Mouse (Mus musculus) intestine, embryonic 16.5 days (tissue): ENCODE measurements around the gene Gpatch2l. TPM values are rescaled to one million over a fixed set of nuclear protein-coding genes. Genes with fewer than 3 reads are reported as not detected.

Experiments
- ATAC-seq: fragments of 200-750 bp; cut with Nextera tagmentation; 2 replicates; pipeline ENCODE4 v1.8.0; 2017; ENCODE audit warnings: moderate TSS enrichment, moderate library complexity
- H3K27ac ChIP-seq: fragments of 300-500 bp; sonication (generic); 2 replicates; pipeline ENCODE4 v1.5.1; 2014; ENCODE audit warnings: mild to moderate bottlenecking, low read length
- H3K27me3 ChIP-seq: fragments of 300-500 bp; sonication (generic); replicated peaks from 2 replicates; pipeline ENCODE4 v1.6.1; 2014; ENCODE audit warnings: low read length, control low read depth, mixed read lengths; ENCODE audit not compliant: control insufficient read depth, insufficient read depth
- H3K36me3 ChIP-seq: fragments of 300-500 bp; sonication (generic); 2 replicates; pipeline ENCODE4 v1.6.1; 2014; ENCODE audit warnings: low read length, control low read depth; ENCODE audit not compliant: control insufficient read depth, insufficient read depth
- H3K4me1 ChIP-seq: fragments of 300-500 bp; sonication (generic); 2 replicates; pipeline ENCODE4 v1.6.1; 2014; ENCODE audit warnings: low read length, control low read depth, mixed read lengths; ENCODE audit not compliant: control insufficient read depth, insufficient read depth
- H3K4me2 ChIP-seq: fragments of 300-500 bp; sonication (generic); 2 replicates; pipeline ENCODE4 v1.6.1; 2014; ENCODE audit warnings: low read depth, low read length, control low read depth
- H3K4me3 ChIP-seq: fragments of 300-500 bp; sonication (generic); 2 replicates; pipeline ENCODE4 v1.5.1; 2014; ENCODE audit warnings: mild to moderate bottlenecking, low read length
- H3K9ac ChIP-seq: fragments of 300-500 bp; sonication (generic); 2 replicates; pipeline ENCODE4 v1.6.1; 2014; ENCODE audit warnings: low read depth, low read length
- H3K9me3 ChIP-seq: fragments of 300-500 bp; sonication (generic); 2 replicates; pipeline ENCODE4 v1.6.1; 2016; ENCODE audit warnings: low read length, control low read depth; ENCODE audit not compliant: control insufficient read depth
- WGBS: fragments of 180-500 bp; shearing (Covaris S2); extraction: QIAGEN DNeasy Blood & Tissue Kit; methylation state at CpG from one replicate; pipeline ENCODE4 v1.1.7; 2014; 5-methylcytosine and 5-hydroxymethylcytosine counted together
- polyA plus RNA-seq: library from polyadenylated mRNA; unstranded; fragments of >200 nt; fragmentation: Nextera tagmentation; extraction: Ambion mirVana; gene quantifications from 2 replicates; pipeline ENCODE4 v1.2.1, GENCODE M21; 2015

The Gpatch2l gene
- polyA plus RNA-seq, 1 experiment from 2014 or later: 9.8 TPM

DNA sequence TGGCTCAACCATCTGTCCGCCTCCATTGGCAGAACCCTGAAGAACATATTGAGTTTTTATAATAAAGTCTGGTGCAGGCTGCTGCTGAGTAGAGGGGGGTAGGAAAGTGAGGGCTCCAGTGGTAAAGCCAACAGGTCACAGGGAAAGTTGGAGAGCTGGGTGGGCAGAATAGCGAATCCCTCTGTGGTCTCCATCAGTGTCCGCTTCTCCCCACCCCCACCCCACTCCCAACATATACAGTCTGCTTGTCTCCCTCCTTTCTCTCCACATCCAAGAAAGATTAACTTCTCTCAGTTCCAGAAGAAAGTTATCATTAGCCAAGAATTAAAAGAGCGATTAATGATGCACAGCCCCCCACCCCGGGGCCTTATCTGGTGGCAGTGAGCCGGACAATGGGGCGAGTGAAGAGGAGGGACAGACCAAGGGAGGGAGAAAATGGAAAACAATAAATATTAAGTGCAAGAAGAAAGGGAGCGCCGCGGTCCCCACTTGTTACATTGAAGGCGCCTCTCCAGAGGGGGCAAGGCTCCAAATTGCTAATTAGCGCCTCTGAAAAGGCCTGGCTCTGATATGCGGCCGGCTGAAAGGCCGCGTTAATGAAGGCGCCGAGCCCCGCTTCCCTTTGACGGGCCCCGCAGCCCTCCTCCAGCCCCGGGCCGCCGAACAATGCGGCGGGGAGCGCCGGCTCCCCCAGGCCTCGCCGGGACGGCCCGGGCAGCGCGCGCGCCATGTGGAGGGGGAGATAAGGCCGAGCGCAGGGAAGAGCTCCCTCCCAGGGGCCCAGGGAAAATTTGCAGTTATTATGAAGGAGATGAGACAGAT lies 21.2 kb upstream of the Gpatch2l start:
- H3K9ac ChIP-seq: no peak overlapping the region
- no peak for ATAC-seq
- 6% methylated on average over 38 of the region's 38 CpGs for WGBS
- H3K27ac ChIP-seq: no peak overlapping the region
- H3K27me3 ChIP-seq: peaks cover 17% of the 10 kb centered on the region
- H3K4me3 ChIP-seq: peak overlapping the region; percentile 26
- H3K4me1 ChIP-seq: peaks cover 4% of the 10 kb centered on the region; the same call in 1 of the 2 replicates
- peak overlapping the region; percentile 56 for H3K4me2 ChIP-seq
- no peaks in the 10 kb centered on the region for H3K36me3 ChIP-seq
- H3K9me3 ChIP-seq: no peaks in the 10 kb centered on the region

DNA sequence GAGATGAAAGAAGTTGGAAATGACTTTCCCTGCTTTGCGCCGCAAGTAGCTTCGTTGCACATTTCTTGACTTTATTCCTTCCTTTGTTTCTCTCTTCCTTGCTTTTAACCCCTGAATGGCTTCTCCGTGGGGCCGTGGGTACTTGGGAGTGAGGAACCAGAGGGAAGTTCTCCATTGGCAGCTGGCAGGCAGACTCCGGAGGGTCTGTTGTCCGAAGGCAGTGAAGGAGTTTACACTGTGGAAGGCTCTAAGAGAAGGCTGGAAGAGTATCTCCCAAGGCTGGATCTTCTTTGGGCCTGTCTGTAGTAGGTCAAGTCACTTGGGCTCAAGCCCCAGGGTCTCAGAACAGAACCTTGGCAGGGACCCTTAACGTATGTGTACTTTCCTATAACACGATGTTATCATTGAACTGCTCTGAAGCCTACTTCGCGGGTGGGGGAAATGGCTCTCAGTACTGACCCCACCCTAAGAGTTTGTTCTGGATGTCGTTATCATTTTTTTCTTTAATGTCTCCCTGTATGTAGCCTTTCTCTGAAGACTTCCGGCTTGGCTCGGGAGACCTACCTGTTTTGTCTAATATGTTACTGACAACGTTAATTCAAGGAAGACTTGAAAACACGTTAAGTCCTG lies 20.5 kb upstream of the Gpatch2l start:
- Histone ChIP-seq H3K9me3 (no peaks in the 10 kb centered on the region), H3K9ac (no peak overlapping the region), H3K27ac (no peak overlapping the region), H3K4me1 (peaks cover 3% of the 10 kb centered on the region; the same call in 1 of the 2 replicates), H3K36me3 (no peaks in the 10 kb centered on the region), H3K4me2 (no peak overlapping the region; the same call in 1 of the 2 replicates), H3K27me3 (peaks cover 13% of the 10 kb centered on the region), H3K4me3 (peak overlapping the region; percentile 26; the same call in 1 of the 2 replicates)
- 42% methylated on average over 16 of the region's 16 CpGs for WGBS
- no peak for ATAC-seq

DNA sequence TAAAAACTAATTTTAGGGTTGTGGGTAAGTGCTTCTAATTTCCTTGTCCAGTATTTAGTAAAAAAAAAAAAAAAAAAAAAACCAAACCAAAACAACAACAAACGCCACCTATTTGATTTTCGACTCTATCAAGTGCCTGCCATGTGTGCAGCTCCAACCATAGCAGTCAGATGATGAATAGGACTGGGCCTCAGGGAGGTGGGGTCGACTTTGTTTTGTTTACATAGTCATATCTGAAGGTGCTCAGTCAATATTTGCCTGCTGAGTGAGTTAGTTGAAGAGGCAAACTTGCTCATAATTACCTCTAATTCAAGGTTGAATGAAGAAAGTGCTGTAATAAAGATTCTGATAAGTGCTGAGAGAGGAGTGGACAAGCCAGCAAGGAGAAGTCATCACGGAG lies 7.4 kb upstream of the Gpatch2l start:
- Histone ChIP-seq H3K27me3 (no peaks in the 10 kb centered on the region), H3K4me1 (no peaks in the 10 kb centered on the region), H3K9me3 (no peaks in the 10 kb centered on the region), H3K4me2 (no peak overlapping the region), H3K27ac (no peak overlapping the region), H3K4me3 (no peak overlapping the region), H3K36me3 (no peaks in the 10 kb centered on the region), H3K9ac (no peak overlapping the region)
- 48% methylated on average over 4 of the region's 4 CpGs for WGBS
- ATAC-seq: peak; percentile 84

DNA sequence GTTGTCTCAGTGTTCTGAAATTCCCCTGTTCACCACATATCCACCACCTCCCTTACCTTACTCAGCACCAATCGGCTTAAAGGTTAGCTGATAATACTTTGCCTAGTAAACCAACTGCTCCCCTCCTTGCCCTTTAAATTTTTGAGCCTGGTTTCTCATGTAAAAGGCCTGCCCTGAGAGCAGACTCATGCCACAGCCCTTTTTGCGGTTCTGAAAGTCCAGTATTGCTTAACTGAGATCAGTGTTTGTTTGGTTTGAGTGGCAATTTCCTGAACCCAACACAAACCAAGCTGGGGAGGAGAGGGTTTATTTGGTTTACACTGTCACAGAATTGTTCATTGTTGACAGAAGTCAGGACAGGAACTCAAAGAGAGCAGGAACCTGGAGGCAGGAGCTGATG lies 2.9 kb upstream of the Gpatch2l start:
- H3K27ac ChIP-seq: no peak overlapping the region
- 63% methylated on average over 2 of the region's 2 CpGs for WGBS
- no peaks in the 10 kb centered on the region for H3K27me3 ChIP-seq
- H3K4me3 ChIP-seq: no peak overlapping the region
- no peak overlapping the region for H3K9ac ChIP-seq
- H3K4me1 ChIP-seq: peaks cover 5% of the 10 kb centered on the region
- H3K36me3 ChIP-seq: no peaks in the 10 kb centered on the region
- no peak for ATAC-seq
- H3K4me2 ChIP-seq: no peak overlapping the region
- H3K9me3 ChIP-seq: no peaks in the 10 kb centered on the region

DNA sequence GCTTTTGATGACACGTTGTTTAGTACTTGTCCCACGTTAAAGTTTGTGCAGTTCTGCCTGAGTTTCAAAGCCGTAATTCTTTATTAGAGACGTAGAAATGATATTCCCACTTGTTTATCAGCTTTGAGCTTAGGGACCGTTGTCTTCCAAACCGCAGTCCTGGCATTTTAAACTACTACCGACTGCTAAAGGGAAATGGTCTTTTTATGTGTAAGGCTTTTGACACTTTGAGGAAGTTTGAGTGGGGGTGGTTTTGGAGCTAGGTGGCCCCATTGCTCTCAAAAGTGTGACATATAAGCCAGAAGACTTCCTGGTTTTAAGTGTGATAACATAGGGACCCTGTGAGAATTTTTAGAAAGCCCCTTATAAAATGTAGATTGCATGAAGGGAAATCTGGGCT lies 905 bp downstream of the Gpatch2l start:
- H3K9ac ChIP-seq: peak overlapping the region; percentile 88
- H3K36me3 ChIP-seq: peaks cover 5% of the 10 kb centered on the region; the same call in 1 of the 2 replicates
- no peaks in the 10 kb centered on the region for H3K27me3 ChIP-seq
- peaks cover 9% of the 10 kb centered on the region for H3K4me1 ChIP-seq
- WGBS: 10% methylated on average over 7 of the region's 7 CpGs
- peak overlapping the region; percentile 80 for H3K4me3 ChIP-seq
- no peaks in the 10 kb centered on the region for H3K9me3 ChIP-seq
- H3K4me2 ChIP-seq: peak overlapping the region; percentile 87
- H3K27ac ChIP-seq: no peak overlapping the region
- ATAC-seq: no peak

DNA sequence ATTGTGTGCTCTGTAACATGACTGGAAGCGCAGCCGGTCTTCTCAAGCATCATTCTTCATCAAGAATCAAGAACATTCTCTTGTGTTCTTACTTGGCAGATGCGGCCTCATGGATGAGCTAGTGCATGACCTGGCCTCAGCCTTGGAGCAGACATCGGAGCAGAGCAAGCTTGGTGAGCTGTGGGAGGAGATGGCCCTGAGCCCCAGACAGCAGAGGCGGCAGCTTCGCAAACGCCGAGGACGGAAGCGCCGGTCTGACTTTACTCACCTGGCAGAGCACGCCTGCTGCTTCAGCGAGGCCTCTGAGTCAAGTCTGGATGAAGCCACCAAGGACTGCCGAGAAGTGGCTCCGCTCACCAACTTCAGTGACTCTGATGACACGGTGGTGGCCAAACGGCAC lies 2.3 kb downstream of the Gpatch2l start:
- Histone ChIP-seq H3K9me3 (no peaks in the 10 kb centered on the region), H3K36me3 (peaks cover 5% of the 10 kb centered on the region; the same call in 1 of the 2 replicates), H3K27me3 (no peaks in the 10 kb centered on the region), H3K4me2 (no peak overlapping the region), H3K4me3 (no peak overlapping the region), H3K27ac (no peak overlapping the region), H3K4me1 (peaks cover 9% of the 10 kb centered on the region), H3K9ac (no peak overlapping the region)
- 96% methylated on average over 17 of the region's 17 CpGs for WGBS
- no peak for ATAC-seq

DNA sequence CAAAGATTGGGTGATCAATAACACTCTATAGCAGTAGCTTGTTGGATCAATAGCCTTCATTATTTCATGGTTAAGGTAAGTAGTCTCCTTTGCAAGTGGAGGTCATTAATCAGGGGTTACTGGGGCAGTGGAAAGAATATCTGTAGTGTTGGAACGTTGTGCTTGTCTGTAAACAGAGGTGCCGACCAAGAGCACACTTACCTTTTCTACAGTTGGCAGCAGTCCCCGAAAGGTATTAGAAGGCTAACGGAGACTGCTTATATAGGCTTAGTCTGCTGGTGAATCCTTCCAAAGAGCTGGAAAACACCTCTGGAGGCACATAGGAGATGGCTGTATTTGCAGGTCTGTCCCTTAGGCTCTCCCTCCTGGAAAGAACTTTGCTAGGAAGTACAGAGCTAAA lies 8.5 kb downstream of the Gpatch2l start:
- H3K4me1 ChIP-seq: no peaks in the 10 kb centered on the region
- H3K27me3 ChIP-seq: no peaks in the 10 kb centered on the region
- no peak overlapping the region for H3K9ac ChIP-seq
- no peak overlapping the region for H3K27ac ChIP-seq
- 57% methylated on average over 4 of the region's 4 CpGs for WGBS
- no peaks in the 10 kb centered on the region for H3K9me3 ChIP-seq
- H3K36me3 ChIP-seq: no peaks in the 10 kb centered on the region
- H3K4me2 ChIP-seq: no peak overlapping the region
- no peak for ATAC-seq
- H3K4me3 ChIP-seq: no peak overlapping the region

DNA sequence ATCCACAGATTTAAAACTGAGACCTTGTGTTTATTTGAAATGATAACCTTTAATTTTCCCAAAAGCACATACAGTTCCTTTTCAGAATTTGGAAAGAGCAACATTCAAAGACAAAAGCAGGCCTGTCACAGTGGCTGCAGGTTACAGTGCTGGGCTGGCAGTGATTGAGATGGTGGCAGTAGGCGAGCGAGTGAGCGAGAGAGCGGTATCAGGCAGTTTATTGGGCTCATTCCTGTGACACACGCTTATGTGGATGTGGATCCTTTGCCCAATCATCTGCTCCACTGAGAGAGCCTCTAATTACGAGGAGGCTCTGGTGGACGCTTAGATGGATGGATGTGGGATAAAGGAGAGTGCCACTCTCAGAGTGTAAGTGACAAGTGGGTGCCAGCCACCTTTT lies 13.3 kb downstream of the Gpatch2l start:
- WGBS: 91% methylated on average over 7 of the region's 7 CpGs
- no peaks in the 10 kb centered on the region for H3K4me1 ChIP-seq
- no peak for ATAC-seq
- no peaks in the 10 kb centered on the region for H3K9me3 ChIP-seq
- no peaks in the 10 kb centered on the region for H3K27me3 ChIP-seq
- no peak overlapping the region for H3K4me2 ChIP-seq
- H3K4me3 ChIP-seq: no peak overlapping the region
- no peak overlapping the region for H3K9ac ChIP-seq
- H3K36me3 ChIP-seq: peaks cover 7% of the 10 kb centered on the region
- H3K27ac ChIP-seq: no peak overlapping the region

DNA sequence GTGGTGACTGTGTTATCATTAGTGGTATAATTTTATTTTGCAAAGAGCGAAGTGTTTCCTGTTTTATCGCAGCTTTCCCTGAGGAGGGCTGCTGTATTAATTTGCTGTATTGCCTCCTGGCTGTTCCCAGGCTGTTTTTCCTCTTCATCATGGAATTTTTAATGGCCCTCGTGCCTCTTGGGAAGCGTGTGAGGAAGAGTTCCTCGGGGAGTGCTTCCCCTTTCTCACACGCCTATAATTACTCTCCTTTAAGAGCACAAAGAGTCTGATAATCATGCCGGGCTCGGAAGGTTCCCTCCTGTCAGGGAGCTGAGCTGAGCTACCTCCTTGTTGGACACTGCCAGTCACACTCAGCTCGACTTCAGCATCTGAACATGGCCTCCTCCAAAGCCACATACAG lies 30.0 kb downstream of the Gpatch2l start:
- 69% methylated on average over 9 of the region's 9 CpGs for WGBS
- H3K9me3 ChIP-seq: no peaks in the 10 kb centered on the region
- H3K27ac ChIP-seq: no peak overlapping the region
- H3K4me2 ChIP-seq: no peak overlapping the region
- no peak overlapping the region for H3K4me3 ChIP-seq
- no peak for ATAC-seq
- peaks cover 9% of the 10 kb centered on the region for H3K4me1 ChIP-seq
- peaks cover 4% of the 10 kb centered on the region; the same call in 1 of the 2 replicates for H3K36me3 ChIP-seq
- no peak overlapping the region for H3K9ac ChIP-seq
- no peaks in the 10 kb centered on the region for H3K27me3 ChIP-seq
